Mouse (Mus musculus) neural tube, embryonic 13.5 days (tissue): Measurements from ENCODE around the gene Oxt. TPM values are rescaled to one million over a fixed set of nuclear protein-coding genes. Genes with fewer than 3 reads are reported as not detected.

ENCODE experiments used
- ATAC-seq: fragments of 200-750 bp; cut with Nextera tagmentation; 2 replicates; pipeline ENCODE4 v1.8.0; 2017; ENCODE audit warnings: low read depth, mild to moderate bottlenecking, moderate TSS enrichment, moderate library complexity
- H3K27ac ChIP-seq: fragments of 300-500 bp; sonication (generic); replicated peaks from 2 replicates; pipeline ENCODE4 v1.5.1; 2015; ENCODE audit warnings: moderate library complexity, mild to moderate bottlenecking, inconsistent platforms
- H3K27me3 ChIP-seq: fragments of 300-500 bp; sonication (generic); 2 replicates; pipeline ENCODE4 v1.6.1; 2015; ENCODE audit warnings: mild to moderate bottlenecking, inconsistent platforms
- H3K36me3 ChIP-seq: fragments of 300-500 bp; sonication (generic); 2 replicates; pipeline ENCODE4 v1.6.1; 2015; ENCODE audit warnings: mild to moderate bottlenecking, inconsistent platforms
- H3K4me1 ChIP-seq: fragments of 300-500 bp; sonication (generic); replicated peaks from 2 replicates; pipeline ENCODE4 v1.6.1; 2015; ENCODE audit warnings: inconsistent platforms
- H3K4me2 ChIP-seq: fragments of 300-500 bp; sonication (generic); 2 replicates; pipeline ENCODE4 v1.6.1; 2015; ENCODE audit warnings: inconsistent platforms, mild to moderate bottlenecking, moderate library complexity
- H3K4me3 ChIP-seq: fragments of 300-500 bp; sonication (generic); 2 replicates; pipeline ENCODE4 v1.5.1; 2015; ENCODE audit warnings: mild to moderate bottlenecking, inconsistent platforms
- H3K9ac ChIP-seq: fragments of 300-500 bp; sonication (generic); 2 replicates; pipeline ENCODE4 v1.6.1; 2015; ENCODE audit warnings: moderate library complexity, mild to moderate bottlenecking, inconsistent platforms
- H3K9me3 ChIP-seq: fragments of 300-500 bp; sonication (generic); 2 replicates; pipeline ENCODE4 v1.6.1; 2016; ENCODE audit warnings: inconsistent platforms
- WGBS: fragments of 180-500 bp; shearing (Covaris S2); methylation state at CpG from one replicate; pipeline ENCODE4 v1.1.7; 2015; 5-methylcytosine and 5-hydroxymethylcytosine counted together
- microRNA-seq: library from miRNA; unstranded; fragments of <30 nt; microRNA quantifications from one replicate; pipeline ENCODE4, GENCODE M21; 2016
- polyA plus RNA-seq: library from polyadenylated mRNA; unstranded; fragments of >200 nt; fragmentation: Nextera tagmentation; extraction: Ambion mirVana; gene quantifications from 2 replicates; pipeline ENCODE4 v1.2.1, GENCODE M21; 2015

Oxt gene
- polyA plus RNA-seq, 1 experiment from 2014 or later: not detected

- Histone ChIP-seq H3K4me2 (no peak overlapping the region), H3K4me1 (no peaks in the 10 kb centered on the region), H3K27ac (no peak overlapping the region), H3K27me3 (no peaks in the 10 kb centered on the region), H3K36me3 (peaks cover 58% of the 10 kb centered on the region), H3K9ac (no peak overlapping the region), H3K4me3 (no peak overlapping the region), H3K9me3 (no peaks in the 10 kb centered on the region)
- WGBS: 96% methylated on average over 7 of the region's 7 CpGs
- ATAC-seq: no peak
Measured at GRCm38 (mm10) chr2:130618972-130619371, 43.0 kb downstream of the Oxt start.

Small RNA genes lying within 50 kb of the gene (microRNA-seq; reads per million reads assigned to microRNA genes)
- gene Gm23876: not detected

Other genes starting within 250 kb of the Oxt start
- 26.8 and 32.9 TPM in 2 replicates for gene Cpxm1, start 178.6 kb upstream of the Oxt start, polyA plus RNA-seq
- 0.15 TPM in 1 of 2 replicates, not detected in the other for gene Gm28372, start 170.9 kb upstream of the Oxt start, polyA plus RNA-seq
- gene 1700020A23Rik, start 170.9 kb upstream of the Oxt start, polyA plus RNA-seq: not detected in 2 replicates
- gene Tmem239, start 169.7 kb upstream of the Oxt start, polyA plus RNA-seq: 0.29 TPM in 1 of 2 replicates, not detected in the other
- 98.2 and 103 TPM in 2 replicates for gene Vps16, start 151.8 kb upstream of the Oxt start, polyA plus RNA-seq
- 10.2 and 11.7 TPM in 2 replicates for gene Pced1a, start 151.5 kb upstream of the Oxt start, polyA plus RNA-seq
- 123 and 131 TPM in 2 replicates for gene Ptpra, start 125.9 kb upstream of the Oxt start, polyA plus RNA-seq
- gene Mrps26, start 12.4 kb upstream of the Oxt start, polyA plus RNA-seq: 77.4 and 87.0 TPM in 2 replicates
- gene Avp, start 6.4 kb downstream of the Oxt start, polyA plus RNA-seq: 0.36 TPM in 1 of 2 replicates, not detected in the other
- 13.1 and 13.8 TPM in 2 replicates for gene Fastkd5, start 53.9 kb downstream of the Oxt start, polyA plus RNA-seq
- 10.8 and 12.4 TPM in 2 replicates for gene Ubox5, start 53.9 kb downstream of the Oxt start, polyA plus RNA-seq
- gene Lzts3, start 66.6 kb downstream of the Oxt start, polyA plus RNA-seq: 10.5 and 10.7 TPM in 2 replicates
- 64.6 and 72.3 TPM in 2 replicates for gene Ddrgk1, start 88.5 kb downstream of the Oxt start, polyA plus RNA-seq
- 121 and 134 TPM in 2 replicates for gene Itpa, start 91.4 kb downstream of the Oxt start, polyA plus RNA-seq
- gene Slc4a11, start 121.3 kb downstream of the Oxt start, polyA plus RNA-seq: 0.56 and 0.74 TPM in 2 replicates